In genomic region chr8:122720070-122720729, GRCm38 (mm10) we compare ENCODE assay signal across 7 mouse cellular contexts. TPM values are rescaled to one million over a fixed set of nuclear protein-coding genes. Genes with fewer than 3 reads are reported as not detected.
A peak's percentile ranks its signal among the peaks of the same experiment; 100 is the strongest.
DNase-seq lines count a peak whose midpoint lies in the region; ATAC-seq lines count a peak whose summit lies in the region.

No protein-coding gene starts in this region.

- no peaks in the 10 kb centered on the region; the same call in 1 of the 2 replicates for H3K27me3 ChIP-seq in hindbrain, embryonic 11.5 days (ENCODE audit: control insufficient read depth, insufficient read depth, low read length)

- WGBS in hindbrain, embryonic 11.5 days = 16% methylated on average over 25 of the region's 25 CpGs

- peaks cover 9% of the 10 kb centered on the region for H3K4me1 ChIP-seq in hindbrain, embryonic 11.5 days (replicated peaks; ENCODE audit: control insufficient read depth, insufficient read depth, low read length)

- no peaks in the 10 kb centered on the region for H3K9me3 ChIP-seq in hindbrain, embryonic 11.5 days (ENCODE audit: control insufficient read depth, low read length)

- peak overlapping the region; percentile 67 for H3K27ac ChIP-seq in hindbrain, embryonic 11.5 days (ENCODE audit: low read depth, low read length)

- no peak overlapping the region for H3K4me3 ChIP-seq in hindbrain, embryonic 11.5 days (ENCODE audit: low read depth, low read length)

- H3K4me2 ChIP-seq in hindbrain, embryonic 11.5 days (replicated peaks; ENCODE audit: low read depth, low read length) = peak overlapping the region; percentile 11; the same call in 1 of the 2 replicates

- H3K36me3 ChIP-seq in hindbrain, embryonic 11.5 days (ENCODE audit: control insufficient read depth, insufficient read depth, low read length) = no peaks in the 10 kb centered on the region

- DNase-seq in ovary, postnatal 36 days (ENCODE audit: low spot score) = peak; percentile 55
- no peak for DNase-seq in ovary, postnatal 10 days (ENCODE audit: low spot score)
- DNase-seq in hindbrain, embryonic 11.5 days (ENCODE audit: low spot score) = peak; percentile 57
- peak; percentile 75 to 80 for DNase-seq in lung, adult 18-20 months
- DNase-seq in right cerebral cortex, postnatal 10 days (ENCODE audit: low spot score in 2 of 2) = peak; percentile 68 to 71
- no peak for DNase-seq in gastrocnemius, postnatal 25 days

- H3K9ac ChIP-seq in hindbrain, embryonic 11.5 days (ENCODE audit: low read depth, low read length) = no peak overlapping the region

- peak; percentile 58 for ATAC-seq in erythroblast, adult 5-6 weeks (replicated peaks; ENCODE audit: low FRiP score, poor library complexity, severe bottlenecking)
- peak; percentile 72 for ATAC-seq in hindbrain, embryonic 11.5 days (ENCODE audit: low FRiP score)

RNA-seq across cellular contexts. Expression of gene Cbfa2t3, which starts 21.3 kb away (rescaled TPM):
- total RNA-seq in erythroblast, adult 5-6 weeks (2015; ENCODE audit: low replicate concordance) = 10.9 and 13.1 TPM in 2 replicates
- total RNA-seq in erythroblast, adult 5-6 weeks (2017; ENCODE audit: low replicate concordance) = 10.9 and 13.8 TPM in 2 replicates
- 7.3 and 8.9 TPM in 2 replicates for polyA plus RNA-seq in hindbrain, embryonic 11.5 days (2014; fragmentation: Nextera tagmentation; extraction: Ambion mirVana)
- total RNA-seq in gastrocnemius, postnatal 25 days (2021) = 10 to 100 TPM; 19.0 to 27.8 TPM

RNA-seq across cellular contexts. Expression of gene Acsf3, which starts 55.1 kb away (rescaled TPM):
- total RNA-seq in erythroblast, adult 5-6 weeks (2015; ENCODE audit: low replicate concordance) = 3.3 TPM in 1 of 2 replicates, not detected in the other
- 1.7 and 5.2 TPM in 2 replicates for total RNA-seq in erythroblast, adult 5-6 weeks (2017; ENCODE audit: low replicate concordance)
- polyA plus RNA-seq in hindbrain, embryonic 11.5 days (2014; fragmentation: Nextera tagmentation; extraction: Ambion mirVana) = 11.5 and 15.4 TPM in 2 replicates
- total RNA-seq in gastrocnemius, postnatal 25 days (2021) = 10 to 100 TPM; 12.9 to 13.3 TPM

Comparison
In these comparisons a context has a peak if more than half of its experiments do, and no peak if none do; other contexts are left out.
1. DNase-seq: peak in ovary, postnatal 36 days (single experiment), hindbrain, embryonic 11.5 days (single experiment), lung, adult 18-20 months (2 of 2) and right cerebral cortex, postnatal 10 days (2 of 2); none in ovary, postnatal 10 days (single experiment) and gastrocnemius, postnatal 25 days (single experiment).